Mouse (Mus musculus) adrenal gland, adult 2 months (tissue): Measurements from ENCODE around the gene Atp5j2. TPM values are rescaled to one million over a fixed set of nuclear protein-coding genes. Genes with fewer than 3 reads are reported as not detected.

Source experiments
- DNase-seq: peaks from one replicate; pipeline ENCODE4 v3.0.0; 2021
- polyA plus RNA-seq: library from polyadenylated mRNA; depleted of rRNA; stranded (reverse); fragments of >200 nt; gene quantifications from 2 replicates; pipeline ENCODE4 v1.2.3, GENCODE M21; 2012
- total RNA-seq, 2 experiments: library from RNA; stranded (reverse); gene quantifications; 2 replicates each; pipeline ENCODE4 v1.2.3; 2021

Atp5j2 gene
- total and polyA plus RNA-seq, 3 experiments, result 53.7 to 593 (median 500) TPM

DNA sequence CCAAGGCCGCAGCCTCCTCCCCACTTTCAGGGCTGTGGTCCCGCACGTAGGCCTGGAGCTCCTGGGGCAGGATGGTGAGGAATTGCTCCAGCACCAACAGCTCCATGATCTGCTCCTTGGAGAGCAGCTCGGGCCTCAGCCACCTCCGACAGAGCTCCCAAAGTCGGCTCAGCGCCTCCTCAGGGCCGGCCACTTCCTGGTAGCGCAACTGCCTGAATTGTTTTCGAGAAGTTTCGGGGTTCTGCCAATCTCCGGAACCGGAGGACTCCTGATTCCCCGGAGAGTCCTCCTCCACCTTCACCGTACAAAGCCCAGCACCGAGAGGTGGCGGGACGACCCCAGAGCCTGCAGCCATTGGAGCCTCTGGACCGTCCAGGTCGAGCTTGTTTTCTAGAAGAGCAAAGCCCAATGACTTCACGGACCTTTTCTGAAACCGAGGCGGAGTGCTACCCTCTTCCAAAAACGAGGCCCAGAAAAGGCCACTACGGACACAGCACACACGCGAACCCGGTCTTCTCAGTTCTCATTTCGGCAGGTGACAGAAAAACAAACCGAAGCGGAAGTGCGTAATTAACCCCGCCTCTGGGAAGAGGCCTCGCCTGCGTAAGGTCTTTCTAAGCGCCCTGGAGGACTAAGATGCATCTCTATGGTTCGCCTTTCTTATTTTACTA, 9.6 kb upstream of the Atp5j2 start, which contains the start of gene Zkscan14:
Gene Zkscan14, minus strand, starts transcription at position 548 of the 671 bp plus-strand sequence.
- DNase-seq, result peak; percentile 80

DNA sequence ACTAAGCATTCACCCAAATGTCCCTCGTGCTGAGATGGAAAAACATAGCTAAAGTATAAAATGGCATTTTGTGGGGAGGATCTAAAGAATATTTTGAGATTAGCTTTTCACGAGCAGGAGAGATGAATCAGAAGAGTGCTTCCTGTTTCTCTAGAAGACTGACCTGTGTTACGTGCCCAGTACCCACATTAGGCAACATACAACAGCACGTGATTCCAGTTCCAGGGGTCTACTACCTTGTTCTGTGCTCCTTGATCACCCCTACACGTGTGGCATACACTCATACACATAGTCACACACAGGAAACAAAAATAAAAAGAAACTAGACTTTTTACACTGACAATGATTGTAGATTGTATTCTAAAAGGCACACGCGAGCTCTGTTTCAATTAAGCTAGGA, 8.5 kb upstream of the Atp5j2 start:
- DNase-seq, result no peak

GRCm38 (mm10) chr5:145190875-145191798, 725 bp downstream of the Atp5j2 start:
- peak; percentile 94 for DNase-seq

GRCm38 (mm10) chr5:145190373-145190772, 1.5 kb downstream of the Atp5j2 start:
- DNase-seq, result no peak

DNA sequence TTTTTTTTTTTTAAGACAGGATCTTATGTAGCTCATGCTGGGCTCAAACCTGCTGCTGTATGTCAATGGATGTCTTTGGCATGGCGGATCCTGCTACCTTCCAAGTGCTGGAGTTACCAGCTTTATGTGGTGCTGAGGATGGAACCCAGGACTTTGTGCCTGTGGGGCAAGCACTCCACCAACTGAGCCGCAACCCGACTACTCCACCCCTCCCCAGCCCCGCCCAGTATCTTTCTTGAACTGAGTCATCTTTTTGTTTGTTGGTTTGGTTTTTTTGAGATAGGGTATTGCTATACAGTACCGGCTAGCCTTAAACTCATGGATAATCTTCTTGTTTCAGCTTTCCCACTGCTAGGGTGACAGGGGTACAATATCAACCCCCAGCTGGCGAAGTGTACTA, 2.4 kb downstream of the Atp5j2 start:
- DNase-seq, result no peak

GRCm38 (mm10) chr5:145185244-145185643, 6.6 kb downstream of the Atp5j2 start:
- no peak for DNase-seq

- DNase-seq, result no peak
Observed at GRCm38 (mm10) chr5:145178461-145178980, 13.3 kb downstream of the Atp5j2 start.

- DNase-seq, result no peak
Observed at GRCm38 (mm10) chr5:145167306-145167661, 24.6 kb downstream of the Atp5j2 start.

- peak; percentile 99 for DNase-seq
Observed at GRCm38 (mm10) chr5:145166536-145167305, 25.1 kb downstream of the Atp5j2 start, which contains the start of the genes Ptcd1 and Cpsf4. Gene Ptcd1 (minus strand): TSS chr5:145167108. Gene Cpsf4 (plus strand): TSS chr5:145167213.

GRCm38 (mm10) chr5:145165184-145165583, 26.7 kb downstream of the Atp5j2 start:
- no peak for DNase-seq

- DNase-seq, result no peak
Observed at GRCm38 (mm10) chr5:145164710-145165109, 27.2 kb downstream of the Atp5j2 start.

GRCm38 (mm10) chr5:145161361-145161760, 30.5 kb downstream of the Atp5j2 start:
- DNase-seq, result no peak

DNA sequence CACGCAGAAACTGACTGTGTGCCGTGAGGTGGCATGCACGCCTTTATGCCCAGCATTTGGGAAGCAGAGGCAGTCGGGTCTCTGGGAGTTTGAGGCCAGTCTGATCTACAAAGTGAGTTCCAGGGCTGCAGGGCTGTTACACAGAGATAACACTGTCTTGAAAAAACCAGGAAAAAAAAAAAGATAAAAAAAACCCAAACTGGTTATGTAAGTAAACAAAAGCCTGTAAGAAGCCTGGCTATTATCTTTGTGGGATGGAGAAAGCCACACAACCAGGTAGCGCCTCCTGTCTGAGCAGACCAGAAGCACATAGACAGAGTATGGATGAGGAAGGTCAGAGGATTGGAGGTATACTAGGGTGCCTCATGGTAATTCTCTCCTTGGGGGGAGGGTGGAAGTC, 39.2 kb downstream of the Atp5j2 start:
- no peak for DNase-seq

DNA sequence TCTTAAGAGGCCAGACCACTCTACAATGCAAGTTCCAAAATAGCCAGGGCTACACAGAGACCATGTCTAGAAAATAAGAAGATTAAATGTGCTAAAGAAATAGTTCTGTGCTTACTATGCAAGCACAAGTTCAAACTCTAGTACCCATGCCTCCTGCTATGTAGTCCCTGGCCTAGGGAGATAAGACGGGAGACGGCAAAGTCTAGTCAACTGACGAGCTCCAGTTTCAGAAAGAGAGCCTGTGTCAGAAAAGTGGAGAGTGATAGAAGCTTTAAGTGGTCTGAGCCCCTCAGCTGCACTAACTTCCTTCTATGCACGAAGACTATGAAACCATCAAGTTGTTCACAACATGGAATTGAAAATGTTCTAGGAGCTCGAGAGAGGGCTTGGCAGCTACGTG, 42.6 kb downstream of the Atp5j2 start:
- no peak for DNase-seq

DNA sequence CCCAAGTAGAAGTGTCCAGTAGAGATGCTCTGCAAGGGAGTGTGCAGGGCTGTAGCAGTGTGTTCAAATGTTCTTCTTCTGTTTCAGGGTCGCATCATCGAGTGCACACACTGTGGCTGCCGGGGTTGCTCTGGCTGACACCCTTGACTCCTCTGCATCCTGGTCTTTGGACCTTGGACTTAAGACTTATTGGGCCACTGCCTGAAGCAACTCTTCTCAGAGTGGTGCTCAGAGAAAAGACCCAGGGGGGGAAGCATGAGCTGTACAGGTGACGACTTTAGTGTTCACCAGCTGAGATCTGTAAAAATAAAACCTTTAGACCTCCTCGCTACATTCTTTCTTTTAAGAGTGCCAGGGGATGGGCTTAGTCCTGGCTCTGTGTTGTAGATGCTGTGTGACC, 44.1 kb downstream of the Atp5j2 start:
- no peak for DNase-seq

GRCm38 (mm10) chr5:145140611-145141010, 51.3 kb downstream of the Atp5j2 start:
- DNase-seq, result no peak

DNA sequence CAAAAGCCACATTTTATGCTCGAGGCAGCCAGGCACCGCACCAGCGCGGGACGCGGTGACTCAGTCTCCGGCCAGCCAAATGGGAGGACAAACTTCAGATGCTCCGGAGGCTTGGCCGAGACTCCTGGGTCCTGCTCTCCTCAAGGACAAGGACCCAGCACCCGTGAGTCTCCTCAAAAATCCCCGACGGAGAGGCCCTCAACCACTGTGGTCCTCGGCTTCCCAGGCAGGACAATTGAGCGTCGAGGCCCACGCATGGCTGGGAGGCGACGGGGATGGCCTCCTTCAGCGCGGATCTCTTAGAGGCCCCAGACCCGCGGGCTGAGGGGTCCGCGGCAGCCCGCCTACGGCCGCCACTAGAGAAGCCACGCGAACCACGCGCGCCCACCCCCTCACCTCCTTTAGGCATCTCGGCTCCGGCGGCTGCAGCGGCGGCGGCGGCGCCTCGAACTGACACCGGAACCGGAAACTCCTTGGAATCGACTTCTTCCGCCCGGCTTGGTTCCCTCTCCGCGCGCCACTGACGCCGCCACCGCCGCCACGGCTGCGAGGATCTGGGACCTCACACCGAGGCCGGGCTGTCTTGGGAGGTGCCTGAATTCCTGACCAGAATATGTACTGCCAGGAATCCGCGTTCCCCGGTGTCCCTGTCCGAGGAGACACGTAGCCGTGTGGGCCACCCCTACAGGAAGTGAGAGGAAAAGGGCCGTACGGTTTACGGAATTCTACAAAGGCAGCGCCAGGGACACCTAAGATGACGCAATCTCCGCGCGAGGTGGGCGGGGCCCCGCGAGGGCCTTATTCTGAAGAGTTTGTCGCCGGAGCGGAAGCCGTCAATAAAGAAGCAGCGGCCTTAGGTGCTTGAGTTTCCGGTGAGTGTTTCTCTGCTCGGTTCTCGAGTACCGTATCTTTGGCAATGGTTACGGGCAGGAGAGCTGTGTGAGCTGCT, 52.0 kb downstream of the Atp5j2 start, which contains the start of the genes Pdap1 and Bud31:
Gene Pdap1, minus strand, starts transcription at position 668 of the 949 bp plus-strand sequence.
Gene Bud31, plus strand, starts transcription at position 792 of the 949 bp plus-strand sequence.
- peak; percentile 96 for DNase-seq

DNA sequence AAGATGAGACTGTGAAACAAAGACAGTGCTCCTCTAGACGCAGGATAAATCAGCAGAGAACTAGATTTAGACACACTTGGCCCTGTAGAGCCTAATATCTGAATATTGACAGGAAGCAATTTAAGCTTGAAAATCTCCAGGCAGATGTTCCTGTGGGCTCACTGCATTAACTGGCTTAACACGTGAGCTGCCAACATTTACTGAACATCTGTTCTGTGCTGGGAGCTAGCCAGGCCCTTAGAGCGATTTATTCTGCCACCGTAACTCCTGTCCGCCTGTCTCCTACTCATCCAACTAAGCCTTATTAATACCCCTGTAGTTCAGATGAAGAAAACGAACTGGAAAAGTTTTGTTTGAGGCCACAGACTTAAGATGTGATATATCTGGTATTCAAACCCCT, 53.0 kb downstream of the Atp5j2 start:
- no peak for DNase-seq
